Mouse (Mus musculus) forebrain, embryonic 13.5 days (tissue): ENCODE results near the gene Lrig1. TPM values are rescaled to one million over a fixed set of nuclear protein-coding genes. Genes with fewer than 3 reads are reported as not detected.
A peak's percentile ranks its signal among the peaks of the same experiment; 100 is the strongest.

ENCODE experiments used
- ATAC-seq: fragments of 200-750 bp; cut with Nextera tagmentation; 2 replicates; pipeline ENCODE4 v1.8.0; 2017
- H3K27ac ChIP-seq: fragments of 300-500 bp; sonication (generic); 2 replicates; pipeline ENCODE4 v1.5.1; 2015; ENCODE audit warnings: inconsistent platforms, mild to moderate bottlenecking, moderate library complexity
- H3K27me3 ChIP-seq: fragments of 300-500 bp; sonication (generic); 2 replicates; pipeline ENCODE4 v1.6.1; 2015; ENCODE audit warnings: mild to moderate bottlenecking, inconsistent platforms
- H3K36me3 ChIP-seq: fragments of 300-500 bp; sonication (generic); 2 replicates; pipeline ENCODE4 v1.6.1; 2015; ENCODE audit warnings: mild to moderate bottlenecking, inconsistent platforms; ENCODE audit not compliant: poor library complexity, severe bottlenecking
- H3K4me1 ChIP-seq: fragments of 300-500 bp; sonication (generic); 2 replicates; pipeline ENCODE4 v1.6.1; 2015; ENCODE audit warnings: inconsistent platforms
- H3K4me2 ChIP-seq: fragments of 300-500 bp; sonication (generic); 2 replicates; pipeline ENCODE4 v1.6.1; 2015; ENCODE audit warnings: inconsistent platforms, mild to moderate bottlenecking, moderate library complexity
- H3K4me3 ChIP-seq: fragments of 300-500 bp; sonication (generic); 2 replicates; pipeline ENCODE4 v1.5.1; 2015; ENCODE audit warnings: mild to moderate bottlenecking, inconsistent platforms
- H3K9ac ChIP-seq: fragments of 300-500 bp; sonication (generic); 2 replicates; pipeline ENCODE4 v1.6.1; 2015; ENCODE audit warnings: mild to moderate bottlenecking, inconsistent platforms
- H3K9me3 ChIP-seq: fragments of 300-500 bp; sonication (generic); replicated peaks from 2 replicates; pipeline ENCODE4 v1.6.1; 2016; ENCODE audit warnings: inconsistent platforms
- WGBS: fragments of 180-500 bp; shearing (Covaris S2); methylation state at CpG from one replicate; pipeline ENCODE4 v1.1.7; 2015; 5-methylcytosine and 5-hydroxymethylcytosine counted together
- polyA plus RNA-seq: library from polyadenylated mRNA; unstranded; fragments of >200 nt; fragmentation: Nextera tagmentation; extraction: Ambion mirVana; gene quantifications from 2 replicates; pipeline ENCODE4 v1.2.1, GENCODE M21; 2015

The Lrig1 gene
- polyA plus RNA-seq, 1 experiment from 2014 or later, result 6.4 TPM

DNA sequence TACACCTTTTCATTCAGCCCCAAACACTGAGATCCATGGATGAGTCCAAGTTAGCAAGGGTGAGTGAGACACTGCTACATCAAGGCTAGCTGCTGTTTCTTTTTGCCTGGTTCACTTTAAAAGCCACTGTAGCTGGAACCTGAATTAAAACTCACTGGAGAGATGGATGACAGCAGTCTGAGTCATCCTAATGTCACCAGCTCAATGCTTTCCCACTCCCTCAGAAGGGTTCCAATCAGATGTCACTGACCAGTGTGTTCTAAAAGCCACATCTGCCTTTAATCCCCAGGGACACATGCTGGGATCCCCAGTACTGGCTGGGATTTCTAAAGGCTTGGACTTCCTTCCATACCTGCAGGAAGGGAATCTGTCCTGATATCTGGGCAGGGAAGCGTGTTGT, 57.9 kb downstream of the Lrig1 start:
- Histone ChIP-seq H3K9ac (no peak overlapping the region), H3K4me1 (peaks cover 20% of the 10 kb centered on the region), H3K36me3 (no peaks in the 10 kb centered on the region), H3K4me2 (no peak overlapping the region), H3K27ac (no peak overlapping the region), H3K9me3 (no peaks in the 10 kb centered on the region), H3K27me3 (no peaks in the 10 kb centered on the region), H3K4me3 (no peak overlapping the region)
- 79% methylated on average over 1 of the region's 1 CpGs for WGBS
- ATAC-seq, result no peak

- peaks cover 27% of the 10 kb centered on the region for H3K4me1 ChIP-seq
- H3K9ac ChIP-seq, result no peak overlapping the region
- no peak overlapping the region for H3K4me3 ChIP-seq
- H3K9me3 ChIP-seq, result no peaks in the 10 kb centered on the region
- WGBS, result 52% methylated on average over 7 of the region's 7 CpGs
- H3K27ac ChIP-seq, result peak overlapping the region; percentile 25; the same call in 1 of the 2 replicates
- H3K27me3 ChIP-seq, result no peaks in the 10 kb centered on the region
- H3K4me2 ChIP-seq, result no peak overlapping the region
- ATAC-seq, result no peak
- no peaks in the 10 kb centered on the region for H3K36me3 ChIP-seq
Measured at GRCm38 (mm10) chr6:94640297-94640696, 59.7 kb downstream of the Lrig1 start.

DNA sequence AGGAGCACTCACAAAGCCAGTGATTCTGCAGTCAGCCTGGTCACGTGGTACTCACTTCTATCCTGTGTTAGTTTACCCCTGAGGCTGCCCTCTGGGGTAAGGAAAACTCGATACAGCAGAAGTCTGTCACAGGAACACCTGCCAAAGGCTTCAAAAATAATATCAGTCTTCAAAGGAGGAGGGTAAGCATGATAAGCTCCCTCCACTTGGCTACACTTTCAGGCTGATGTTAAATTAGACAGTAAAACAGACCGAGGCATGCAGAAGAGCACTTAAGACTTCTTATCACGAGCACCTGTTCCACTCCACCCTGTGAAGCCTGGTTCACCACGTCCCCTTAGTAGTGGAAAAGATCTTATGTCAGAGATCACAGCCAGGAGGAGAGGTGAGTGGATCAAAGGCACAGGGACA, 62.9 kb downstream of the Lrig1 start:
- Histone ChIP-seq H3K9me3 (no peaks in the 10 kb centered on the region), H3K9ac (no peak overlapping the region), H3K36me3 (no peaks in the 10 kb centered on the region), H3K4me2 (no peak overlapping the region), H3K4me3 (no peak overlapping the region), H3K4me1 (peaks cover 49% of the 10 kb centered on the region), H3K27me3 (no peaks in the 10 kb centered on the region), H3K27ac (no peak overlapping the region)
- ATAC-seq, result no peak
- WGBS, result 73% methylated on average over 5 of the region's 5 CpGs

DNA sequence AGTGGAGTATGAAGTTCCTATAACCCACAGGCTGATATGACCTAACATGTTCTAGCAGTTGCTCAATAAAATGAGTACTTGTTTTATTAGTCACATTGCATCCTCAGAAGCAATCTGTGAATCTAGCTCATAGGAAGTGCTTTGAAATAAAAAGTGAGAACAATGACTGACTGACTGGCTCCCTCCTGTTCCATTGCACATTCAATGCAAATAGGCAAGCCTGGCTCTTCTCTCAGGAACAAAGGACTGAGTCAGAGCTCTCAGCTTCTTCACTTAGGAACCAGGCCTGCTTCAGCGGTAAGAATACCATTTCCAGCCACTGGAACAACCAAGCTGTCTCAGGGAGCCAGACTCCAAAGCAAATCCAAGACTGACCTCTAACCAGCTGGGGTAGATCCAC, 64.6 kb downstream of the Lrig1 start:
- peaks cover 62% of the 10 kb centered on the region for H3K4me1 ChIP-seq
- no peaks in the 10 kb centered on the region for H3K27me3 ChIP-seq
- no peak for ATAC-seq
- no peak overlapping the region for H3K27ac ChIP-seq
- H3K9ac ChIP-seq, result no peak overlapping the region
- no peaks in the 10 kb centered on the region for H3K9me3 ChIP-seq
- WGBS, result 35% methylated on average over 1 of the region's 1 CpGs
- no peaks in the 10 kb centered on the region for H3K36me3 ChIP-seq
- no peak overlapping the region for H3K4me2 ChIP-seq
- no peak overlapping the region for H3K4me3 ChIP-seq

GRCm38 (mm10) chr6:94634710-94635109, 65.2 kb downstream of the Lrig1 start:
- no peaks in the 10 kb centered on the region for H3K27me3 ChIP-seq
- H3K4me3 ChIP-seq, result no peak overlapping the region
- no peak overlapping the region for H3K9ac ChIP-seq
- peaks cover 62% of the 10 kb centered on the region for H3K4me1 ChIP-seq
- H3K4me2 ChIP-seq, result no peak overlapping the region
- H3K9me3 ChIP-seq, result no peaks in the 10 kb centered on the region
- H3K27ac ChIP-seq, result no peak overlapping the region
- WGBS, result 70% methylated on average over 9 of the region's 9 CpGs
- no peak for ATAC-seq
- H3K36me3 ChIP-seq, result no peaks in the 10 kb centered on the region

DNA sequence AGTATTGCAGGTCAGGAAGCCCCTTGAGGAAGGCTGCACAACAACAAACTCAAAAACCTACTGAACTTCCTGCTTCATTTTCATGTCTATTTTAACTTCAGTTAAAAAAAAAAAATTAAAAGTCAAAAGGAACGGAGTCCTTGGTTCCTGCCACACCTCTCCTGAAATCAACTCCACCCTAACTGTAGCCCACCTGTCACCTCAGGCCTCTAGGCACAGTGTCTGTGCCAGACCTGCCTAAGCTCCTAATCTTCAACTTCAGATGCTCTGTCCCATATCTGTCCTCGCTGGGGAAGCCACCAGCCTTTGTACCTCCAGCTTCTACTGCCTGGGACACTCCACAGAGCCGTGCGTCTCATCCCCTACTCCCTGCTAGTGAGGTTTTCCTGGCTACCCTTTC, 65.7 kb downstream of the Lrig1 start:
- no peak overlapping the region for H3K9ac ChIP-seq
- no peaks in the 10 kb centered on the region for H3K9me3 ChIP-seq
- 88% methylated on average over 4 of the region's 4 CpGs for WGBS
- H3K4me2 ChIP-seq, result no peak overlapping the region
- no peak overlapping the region for H3K27ac ChIP-seq
- H3K27me3 ChIP-seq, result no peaks in the 10 kb centered on the region
- no peaks in the 10 kb centered on the region for H3K36me3 ChIP-seq
- no peak for ATAC-seq
- H3K4me1 ChIP-seq, result peaks cover 66% of the 10 kb centered on the region
- H3K4me3 ChIP-seq, result no peak overlapping the region

DNA sequence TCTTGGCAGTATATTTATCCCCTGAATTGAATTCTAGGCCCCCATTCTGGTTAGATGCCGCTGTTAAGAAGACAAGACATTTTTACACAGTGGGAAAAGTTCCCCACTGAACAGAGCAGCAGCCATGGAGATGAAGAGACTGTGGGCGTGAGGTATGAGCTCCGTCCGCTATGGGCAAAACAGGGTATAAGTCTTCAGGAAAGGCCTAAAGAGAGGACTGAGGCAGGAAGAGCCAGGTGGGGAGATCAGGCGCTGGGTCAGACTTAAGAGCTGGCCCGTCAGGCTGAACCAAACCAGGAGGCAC, 68.2 kb downstream of the Lrig1 start:
- Histone ChIP-seq H3K4me2 (no peak overlapping the region), H3K9me3 (no peaks in the 10 kb centered on the region), H3K4me1 (peaks cover 85% of the 10 kb centered on the region), H3K27ac (peak overlapping the region; percentile 79), H3K4me3 (no peak overlapping the region), H3K36me3 (peaks cover 3% of the 10 kb centered on the region), H3K27me3 (no peaks in the 10 kb centered on the region), H3K9ac (peak overlapping the region; percentile 16; the same call in 1 of the 2 replicates)
- WGBS, result 41% methylated on average over 6 of the region's 6 CpGs
- ATAC-seq, result 0 out of 2 replicates have a peak, but pooled peaks have one; percentile 4

DNA sequence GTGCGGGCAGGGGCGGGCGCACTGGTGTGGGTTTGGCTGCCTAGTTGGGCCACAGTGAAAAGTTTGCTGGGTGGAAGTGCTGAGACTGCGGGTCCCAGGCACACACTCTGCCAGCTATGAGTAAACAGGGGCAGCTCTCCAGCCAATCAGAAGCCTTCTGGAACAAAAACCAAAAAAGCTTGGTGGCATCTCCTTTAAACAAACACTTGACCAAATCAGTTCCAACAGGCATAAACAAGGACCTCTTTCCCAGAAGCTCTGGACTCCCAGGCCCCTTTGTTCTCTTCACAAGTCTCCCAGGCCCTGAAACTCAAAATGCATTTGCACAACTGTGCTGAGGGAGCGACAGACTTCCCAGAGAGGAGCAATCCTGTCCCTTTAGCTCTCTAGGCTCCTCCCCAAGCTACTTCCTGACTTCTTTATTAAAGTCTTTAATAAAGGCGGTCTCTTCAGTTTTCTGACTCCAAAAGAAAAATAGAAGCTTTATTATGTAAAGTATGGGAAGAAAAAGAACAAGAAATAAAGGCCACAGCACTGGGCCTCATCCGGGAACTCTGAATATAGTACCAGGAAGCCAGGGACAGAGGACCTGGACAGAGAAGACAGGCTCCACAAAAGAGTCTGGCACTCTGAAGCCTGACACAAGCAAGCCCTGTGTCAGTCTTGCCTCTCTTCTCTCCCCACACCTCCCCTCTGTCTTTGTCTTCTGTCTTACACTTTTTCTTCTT, 68.7 kb downstream of the Lrig1 start:
- no peaks in the 10 kb centered on the region for H3K9me3 ChIP-seq
- no peak overlapping the region for H3K4me3 ChIP-seq
- H3K36me3 ChIP-seq, result peaks cover 8% of the 10 kb centered on the region
- H3K27ac ChIP-seq, result peak overlapping the region; percentile 79
- H3K4me2 ChIP-seq, result no peak overlapping the region
- ATAC-seq, result peak; percentile 70
- H3K27me3 ChIP-seq, result no peaks in the 10 kb centered on the region
- 32% methylated on average over 7 of the region's 7 CpGs for WGBS
- H3K4me1 ChIP-seq, result peaks cover 85% of the 10 kb centered on the region
- 0 out of 2 replicates have a peak overlapping the region, but pooled peaks have one; percentile 16 for H3K9ac ChIP-seq

- no peak overlapping the region for H3K4me2 ChIP-seq
- H3K4me1 ChIP-seq, result peaks cover 67% of the 10 kb centered on the region
- no peaks in the 10 kb centered on the region for H3K27me3 ChIP-seq
- no peaks in the 10 kb centered on the region for H3K9me3 ChIP-seq
- H3K36me3 ChIP-seq, result peaks cover 32% of the 10 kb centered on the region
- H3K4me3 ChIP-seq, result no peak overlapping the region
- no peak overlapping the region for H3K9ac ChIP-seq
- H3K27ac ChIP-seq, result no peak overlapping the region
- 43% methylated on average over 6 of the region's 6 CpGs for WGBS
- no peak for ATAC-seq
Measured at GRCm38 (mm10) chr6:94628787-94629186, 71.2 kb downstream of the Lrig1 start.

GRCm38 (mm10) chr6:94627714-94628595, 72.0 kb downstream of the Lrig1 start:
- Histone ChIP-seq H3K27me3 (no peaks in the 10 kb centered on the region), H3K36me3 (peaks cover 37% of the 10 kb centered on the region), H3K4me2 (no peak overlapping the region), H3K9ac (no peak overlapping the region), H3K9me3 (no peaks in the 10 kb centered on the region), H3K27ac (no peak overlapping the region), H3K4me1 (peaks cover 64% of the 10 kb centered on the region), H3K4me3 (no peak overlapping the region)
- WGBS, result 50% methylated on average over 15 of the region's 15 CpGs
- ATAC-seq, result no peak

GRCm38 (mm10) chr6:94626807-94627206, 73.2 kb downstream of the Lrig1 start:
- H3K4me3 ChIP-seq, result no peak overlapping the region
- peaks cover 52% of the 10 kb centered on the region for H3K4me1 ChIP-seq
- H3K9ac ChIP-seq, result no peak overlapping the region
- H3K36me3 ChIP-seq, result peaks cover 48% of the 10 kb centered on the region
- no peak overlapping the region for H3K4me2 ChIP-seq
- 59% methylated on average over 2 of the region's 2 CpGs for WGBS
- no peak for ATAC-seq
- no peaks in the 10 kb centered on the region for H3K27me3 ChIP-seq
- H3K27ac ChIP-seq, result no peak overlapping the region
- no peaks in the 10 kb centered on the region for H3K9me3 ChIP-seq

- Histone ChIP-seq H3K9me3 (no peaks in the 10 kb centered on the region), H3K4me3 (no peak overlapping the region), H3K4me1 (peaks cover 43% of the 10 kb centered on the region), H3K9ac (no peak overlapping the region), H3K27ac (no peak overlapping the region), H3K36me3 (peaks cover 57% of the 10 kb centered on the region), H3K4me2 (no peak overlapping the region), H3K27me3 (no peaks in the 10 kb centered on the region)
- 81% methylated on average over 5 of the region's 5 CpGs for WGBS
- no peak for ATAC-seq
Measured at GRCm38 (mm10) chr6:94625896-94626295, 74.1 kb downstream of the Lrig1 start.
